Mouse (Mus musculus) small intestine, adult 2 months (tissue): ENCODE results near the gene Trim60.

ENCODE experiments used
- CTCF ChIP-seq: fragments of 200-500 bp; IDR thresholded peaks from 2 replicates; pipeline ENCODE4 v1.5.1; 2012; ENCODE audit warnings: low read depth, mild to moderate bottlenecking, control low read depth, inconsistent platforms, low read length, moderate library complexity, mixed read lengths; ENCODE audit not compliant: insufficient replicate concordance, insufficient read length; ENCODE audit errors: extremely low read depth
- POLR2A ChIP-seq: fragments of 200-500 bp; IDR thresholded peaks from 2 replicates; pipeline ENCODE4 v1.6.1; 2012; ENCODE audit warnings: low read depth, mild to moderate bottlenecking, control low read depth, inconsistent platforms, low read length, moderate library complexity

- TF ChIP-seq POLR2A: no peak
- TF ChIP-seq CTCF: no peak
Observed at GRCm38 (mm10) chr8:65053968-65054367, 35.6 kb upstream of the Trim60 start.
